Mouse (Mus musculus): ENCODE results near the gene Cxcl3.
"Not testable (repeated sequence)": the region's sequence is repeated elsewhere in the genome, so short reads cannot be mapped to it uniquely, and the experiment has no call there.

Gene Cxcl3

DNA sequence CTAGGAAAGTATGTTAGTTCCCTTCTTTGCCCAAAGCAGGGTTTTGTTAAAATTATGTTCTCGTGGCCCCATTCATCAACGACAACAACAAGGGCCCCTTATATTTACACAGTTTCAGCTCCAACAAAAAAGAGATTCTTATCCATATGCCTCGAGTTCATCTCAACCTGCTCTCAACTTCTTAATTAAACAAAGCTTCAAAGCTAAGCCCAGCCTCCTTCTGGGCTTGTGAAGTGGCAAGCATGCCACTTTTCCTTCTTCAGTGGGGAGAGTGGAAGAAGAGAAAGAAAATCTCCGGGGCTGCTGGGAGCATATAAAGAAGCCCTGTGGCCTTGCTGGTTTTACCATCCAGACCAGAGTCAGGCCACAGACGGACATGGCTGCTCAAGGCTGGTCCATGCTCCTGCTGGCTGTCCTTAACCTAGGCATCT is 8.3 kb downstream of the Cxcl3 start, which contains the start of gene Cxcl15:
Cxcl15 (plus strand) TSS at position 340 of the 431 bp plus-strand sequence.
- DNase-seq = no peak

DNA sequence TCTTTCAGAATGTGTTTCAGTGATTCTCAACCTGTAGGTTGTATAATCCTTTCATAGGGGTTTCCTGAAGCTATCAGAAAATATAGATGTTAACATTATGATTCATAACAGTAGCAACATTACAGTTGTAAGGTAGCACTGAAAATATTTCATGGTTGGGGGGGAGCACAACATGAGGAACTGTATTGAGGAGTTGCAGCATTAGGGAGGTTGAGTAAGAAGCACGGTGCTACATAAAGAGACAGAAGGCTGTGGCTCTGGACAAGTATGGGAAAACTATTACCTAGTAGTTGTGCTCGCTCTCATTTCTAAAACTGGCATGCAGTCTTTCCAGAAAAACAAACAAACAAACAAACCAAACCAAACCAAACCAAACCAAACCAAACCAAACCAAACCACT is 9.5 kb downstream of the Cxcl3 start:
- DNase-seq = not testable (repeated sequence)

DNA sequence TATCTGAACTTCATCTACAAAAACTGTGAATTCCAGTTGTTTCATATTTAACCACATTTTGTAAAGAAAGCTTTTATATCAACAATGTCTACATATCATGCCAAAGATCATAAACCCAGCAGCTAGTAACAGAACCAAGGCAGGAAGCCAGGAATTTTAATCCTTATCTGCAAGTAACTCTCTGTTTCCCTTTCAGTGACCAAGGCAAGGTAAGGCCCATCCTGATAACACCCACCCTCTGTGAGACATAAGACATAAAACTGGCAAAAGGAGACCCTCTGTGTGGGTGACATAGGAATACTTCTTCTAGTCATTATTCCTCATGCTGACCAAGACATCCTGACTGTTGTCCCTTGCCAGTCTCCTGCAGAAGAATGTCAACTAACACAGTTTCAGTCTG is 18.7 kb downstream of the Cxcl3 start:
- DNase-seq = no peak

DNA sequence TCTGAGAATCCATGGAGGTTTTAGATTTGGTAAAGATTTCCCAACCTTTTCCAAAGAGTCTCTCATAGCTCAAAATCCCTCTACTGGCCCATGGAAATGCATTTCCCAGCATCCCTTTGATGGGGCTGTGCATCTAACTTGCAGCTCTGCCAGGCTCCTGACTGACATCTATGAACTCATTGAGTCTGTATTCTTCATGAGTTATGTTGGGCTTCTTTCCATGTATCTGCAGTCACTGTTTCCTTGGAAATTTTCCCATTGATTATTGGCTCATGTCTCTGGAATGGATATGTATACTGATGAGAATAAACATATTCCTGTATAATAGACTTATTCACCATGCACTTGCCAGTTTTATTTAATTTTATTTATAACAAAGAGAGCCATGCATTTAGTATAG is 20.1 kb downstream of the Cxcl3 start:
- DNase-seq = no peak

DNA sequence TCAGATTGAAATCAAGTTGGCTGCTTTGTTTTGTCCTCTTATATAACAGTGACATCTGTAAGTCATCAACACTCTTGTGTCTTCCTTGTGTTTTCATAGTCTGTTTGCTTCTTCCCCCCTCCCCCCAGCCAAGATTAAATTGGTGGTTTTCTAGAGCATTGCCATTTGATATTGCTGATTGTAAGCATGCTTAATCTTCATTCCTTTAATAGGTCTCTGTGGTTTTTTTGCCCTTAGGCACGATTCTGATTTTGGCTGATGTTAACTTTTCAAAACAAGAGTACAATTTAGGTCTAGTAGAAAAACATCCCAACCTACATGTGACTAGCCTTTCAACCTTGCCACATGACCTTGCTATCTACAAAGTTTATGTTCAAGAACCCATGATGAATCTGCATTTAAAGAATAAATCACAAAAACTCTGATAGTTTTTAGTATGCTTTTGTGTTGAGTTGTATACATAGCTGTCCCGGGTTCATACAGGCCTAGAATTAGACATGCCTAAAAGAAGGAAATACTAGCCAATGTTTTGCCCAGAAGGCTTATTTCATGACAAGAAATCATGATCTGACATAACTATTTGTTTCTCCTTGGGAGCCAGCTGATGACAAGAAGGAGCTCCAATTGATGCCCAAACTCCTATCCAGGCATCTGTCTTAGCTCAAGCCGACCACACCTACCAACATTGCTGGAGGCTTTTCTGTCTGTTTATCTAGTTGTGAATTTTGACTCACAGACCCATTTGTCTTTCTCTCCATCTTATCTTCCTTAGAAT is 21.5 kb downstream of the Cxcl3 start:
- DNase-seq = no peak

DNA sequence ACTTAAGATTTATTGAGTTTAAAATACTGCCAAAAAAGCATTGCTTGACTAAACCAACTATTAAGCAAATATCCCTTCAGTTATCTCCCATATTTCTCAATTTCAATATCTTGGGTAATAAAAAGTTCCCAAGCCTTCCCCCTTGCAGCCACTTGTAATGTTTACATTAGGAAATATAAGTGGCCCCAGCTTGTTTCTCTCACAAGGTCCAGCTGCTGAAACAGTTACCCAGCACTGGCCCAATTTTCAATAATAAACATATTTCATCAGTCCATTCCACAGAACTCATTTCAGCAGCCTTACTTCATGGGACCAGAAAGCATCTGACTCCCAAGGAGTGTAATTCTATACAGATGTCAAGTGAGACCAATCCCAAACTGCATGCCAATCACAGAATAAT is 33.9 kb downstream of the Cxcl3 start:
- DNase-seq = no peak

DNA sequence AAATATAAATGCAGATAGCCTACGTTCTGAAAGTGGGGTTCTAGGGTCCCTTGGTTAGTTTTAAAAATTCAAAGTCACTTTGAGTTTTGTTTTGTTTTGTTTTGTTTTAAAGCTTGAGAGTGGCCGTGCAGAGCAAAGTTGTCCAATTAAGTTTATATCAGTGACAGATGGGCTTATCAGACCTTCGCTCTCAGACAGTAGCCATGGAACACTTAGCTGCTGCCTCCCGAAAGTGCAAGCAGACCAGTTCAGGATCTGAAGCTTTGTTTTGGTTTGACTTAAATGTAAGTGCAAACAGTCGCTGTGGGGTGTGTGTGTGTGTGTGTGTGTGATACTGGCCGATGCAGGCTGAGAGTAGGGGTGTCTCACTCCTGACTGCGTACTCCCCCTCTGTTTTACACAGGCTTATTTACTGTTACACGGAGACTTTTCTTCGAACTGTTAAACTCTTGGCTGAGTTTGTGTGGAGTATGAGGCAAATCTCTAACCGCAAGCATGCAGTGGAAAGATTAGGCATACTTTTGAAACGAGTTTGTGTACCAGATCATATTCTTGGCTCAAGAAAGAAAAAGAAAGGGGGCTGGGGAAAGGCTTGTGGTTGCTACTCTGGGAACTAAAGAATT is 46.4 kb downstream of the Cxcl3 start:
- no peak for DNase-seq

DNA sequence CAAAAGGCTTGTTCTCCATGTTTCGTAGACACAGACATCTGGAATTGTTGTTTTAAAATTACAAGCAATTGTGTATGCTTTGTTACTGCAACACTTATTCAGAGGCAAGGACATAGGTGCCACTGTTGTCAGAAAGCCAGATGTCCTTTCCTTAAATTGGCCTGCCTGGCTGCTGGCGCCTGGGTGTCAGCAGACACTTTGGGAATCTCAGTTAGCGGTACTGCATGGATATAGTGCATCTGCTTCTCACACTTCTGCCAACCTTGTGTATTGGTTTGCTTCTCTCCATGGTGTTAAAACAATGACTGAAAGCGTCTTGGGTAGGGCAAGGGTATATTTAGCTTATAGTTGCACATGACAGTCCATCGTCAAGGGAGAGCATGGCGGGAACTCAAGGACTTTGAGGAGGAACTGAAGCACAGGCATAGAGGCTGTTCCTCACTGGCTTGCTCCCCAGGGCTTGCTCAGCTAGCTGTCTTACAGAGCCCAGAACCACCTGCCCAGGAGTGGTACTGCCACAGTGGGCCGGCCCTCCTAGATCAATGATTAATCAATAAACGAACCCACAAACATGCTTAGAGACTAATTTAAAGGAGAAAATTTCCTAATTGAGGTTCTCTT is 47.0 kb downstream of the Cxcl3 start:
- no peak for DNase-seq

DNA sequence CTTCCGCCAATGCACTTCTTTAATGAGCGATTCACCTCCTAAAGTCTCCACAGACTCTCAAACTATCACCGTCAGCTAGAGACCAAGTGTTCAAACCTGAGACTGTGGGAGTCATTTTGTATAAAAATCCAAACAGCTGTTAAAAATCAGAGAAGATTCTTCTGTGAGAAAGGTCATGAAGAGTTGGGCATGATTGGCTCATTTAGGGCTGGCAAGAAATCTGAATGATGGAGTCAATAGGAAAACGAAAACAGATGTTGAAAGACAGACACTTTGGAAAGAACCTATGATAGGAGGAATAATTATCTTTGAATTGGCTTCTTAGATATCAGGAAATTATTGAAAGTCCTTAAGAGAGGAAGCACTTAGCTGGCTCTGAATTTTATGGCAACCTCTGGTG is 48.5 kb downstream of the Cxcl3 start:
- DNase-seq = no peak

DNA sequence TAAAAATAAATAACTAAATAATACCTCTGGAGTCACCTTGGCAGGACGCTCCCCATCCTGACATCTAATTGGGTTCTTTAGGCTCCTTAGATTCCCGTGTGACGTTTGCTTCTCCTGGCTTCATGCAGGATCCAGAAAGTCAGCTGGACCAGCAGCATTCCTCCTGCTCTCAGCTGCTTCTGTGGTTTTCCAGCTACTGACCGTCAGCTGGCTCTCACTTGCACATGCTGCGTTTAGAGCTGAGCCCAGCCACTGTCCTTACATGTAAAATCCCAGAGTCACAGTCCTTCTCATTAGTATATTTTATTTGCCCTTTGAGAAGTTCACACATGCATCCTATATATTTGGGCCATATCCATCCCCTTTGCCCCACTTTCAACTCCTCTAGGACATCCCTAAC is 52.7 kb downstream of the Cxcl3 start:
- DNase-seq = no peak
